Mouse (Mus musculus) embryo, embryonic 9.5 days (tissue): Measurements from ENCODE around the gene Gfod2.

Source experiments
- DNase-seq: peaks from one replicate; pipeline ENCODE4 v3.0.0-alpha.2; 2017; ENCODE audit errors: extremely low spot score

Gfod2 gene

GRCm38 (mm10) chr8:105685796-105686308, 72.6 kb downstream of the Gfod2 start, which contains the start of gene Carmil2:
Gene Carmil2, plus strand, starts transcription at chr8:105686274.
- DNase-seq = peak; percentile 62

DNA sequence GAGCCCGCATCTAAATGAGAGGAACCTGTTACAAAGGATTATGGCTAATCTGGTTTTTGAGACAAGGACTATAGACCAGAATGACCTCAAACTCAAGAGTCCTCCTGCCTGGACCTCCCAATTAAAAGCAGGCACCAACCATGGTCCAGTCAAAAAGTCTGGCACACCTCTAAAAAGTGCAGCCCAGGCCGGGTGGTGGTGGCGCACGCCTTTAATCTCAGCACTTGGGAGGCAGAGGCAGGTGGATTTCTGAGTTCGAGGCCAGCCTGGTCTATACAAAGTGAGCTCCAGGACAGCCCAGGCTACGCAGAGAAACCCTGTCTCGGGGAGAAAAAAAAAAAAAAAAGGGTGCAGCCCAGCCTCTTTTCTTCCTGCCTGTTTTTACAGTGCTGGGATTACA, 73.1 kb downstream of the Gfod2 start:
- no peak for DNase-seq

- DNase-seq = no peak
Measured at GRCm38 (mm10) chr8:105677891-105678290, 80.6 kb downstream of the Gfod2 start.
